Mouse (Mus musculus) testis, postnatal 10 days (tissue): ENCODE results near the gene Syt8.
"Not testable (repeated sequence)": the region's sequence is repeated elsewhere in the genome, so short reads cannot be mapped to it uniquely, and the experiment has no call there.

Source experiments
- DNase-seq: peaks from one replicate; pipeline ENCODE4 v3.0.0; 2021; ENCODE audit warnings: low spot score

Syt8 gene

DNA sequence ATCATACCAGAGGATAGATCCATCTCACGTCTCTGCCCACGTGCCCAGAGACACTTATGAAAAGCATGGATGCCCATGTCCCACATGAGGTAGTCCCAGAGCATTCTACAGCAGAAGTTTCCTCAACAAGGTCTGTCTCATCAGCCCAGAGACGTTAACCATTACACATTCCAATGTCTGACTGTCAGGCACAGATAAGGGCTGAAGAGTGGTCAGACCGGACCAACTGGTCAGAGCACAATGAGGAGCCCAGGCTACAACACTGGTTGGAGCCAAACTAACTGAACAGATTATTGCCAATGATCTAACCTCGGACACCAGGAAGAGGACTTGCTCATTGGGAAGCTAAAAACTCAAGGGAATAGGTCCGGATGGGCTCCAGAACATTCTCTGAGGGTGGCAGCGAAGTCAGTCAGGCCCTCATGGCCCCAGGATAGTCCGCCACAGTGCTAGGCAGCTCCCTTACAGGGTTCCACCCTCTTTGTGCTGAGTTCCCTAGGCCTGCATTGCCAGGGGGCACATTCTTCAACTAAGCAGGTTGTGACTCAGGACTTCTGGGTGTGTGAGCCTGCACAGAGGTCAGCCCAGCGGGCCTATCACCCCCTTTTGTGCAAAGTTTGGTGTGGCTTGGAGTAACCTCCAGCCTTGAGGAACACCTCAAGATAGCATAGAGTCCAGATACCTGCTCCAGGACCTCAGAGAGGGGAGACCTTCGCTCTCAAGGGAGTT is at the start of gene Syt8:
TSS of gene Syt8 (plus strand) at position 714 of the 729 bp plus-strand sequence.
- no peak for DNase-seq

DNA sequence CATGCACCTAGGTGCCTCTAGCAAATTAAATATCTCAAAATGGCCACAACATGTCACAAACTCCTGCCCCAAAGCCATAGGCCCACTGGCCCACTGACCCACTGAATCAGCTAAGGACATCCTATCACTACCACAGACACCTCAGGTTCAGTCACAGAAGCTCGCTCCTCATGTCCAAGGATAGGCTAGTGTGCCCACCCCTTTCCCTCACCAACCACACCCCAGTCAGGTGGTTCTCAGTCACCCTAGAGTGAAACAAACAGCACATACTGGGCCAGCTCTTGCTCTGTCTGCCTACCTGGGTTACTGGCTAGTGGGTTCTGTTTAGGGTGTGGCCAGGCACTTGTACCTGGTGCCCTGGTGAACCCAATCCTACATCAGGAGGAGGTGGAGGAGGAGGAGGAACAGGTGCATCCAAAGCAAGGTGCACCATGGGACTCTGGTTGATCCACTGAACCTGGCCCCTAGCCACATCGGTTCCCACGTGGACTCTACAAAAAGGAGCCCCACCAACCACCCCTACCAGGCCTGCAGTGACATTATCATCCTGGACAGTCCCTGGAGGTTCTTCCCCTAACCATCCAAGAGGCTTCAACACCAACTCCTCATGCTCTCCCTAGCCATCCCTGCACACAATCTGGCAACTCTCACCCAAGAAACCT is 48.8 kb upstream of the Syt8 start:
- DNase-seq, result no peak

DNA sequence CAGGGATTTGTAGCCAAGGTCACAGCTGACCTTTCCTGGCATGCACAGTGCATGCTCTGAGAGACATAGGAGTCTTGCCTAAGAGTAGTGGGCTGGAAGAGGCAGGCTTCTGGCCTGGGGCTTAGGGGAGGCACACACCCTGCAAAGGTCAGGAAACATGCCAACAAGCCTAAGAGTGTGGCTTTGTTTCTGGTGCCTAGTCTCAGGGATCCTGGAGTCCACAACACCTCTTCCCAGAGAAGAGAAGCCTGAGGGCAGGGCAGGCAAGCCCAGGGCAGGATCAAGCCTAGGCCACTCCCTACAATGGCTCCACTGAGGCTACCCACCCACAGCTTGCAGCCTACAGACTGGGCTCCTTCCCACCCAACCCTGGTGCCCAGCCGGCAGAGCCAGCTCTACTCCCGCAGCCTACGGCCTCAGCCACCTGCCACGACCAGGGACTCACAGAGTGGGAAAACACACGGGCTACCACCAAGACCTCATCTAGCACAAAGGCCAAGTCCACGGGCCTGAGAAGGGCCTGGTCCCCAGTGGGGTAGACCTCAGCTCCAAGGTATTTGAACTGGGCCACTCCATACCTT is 47.9 kb upstream of the Syt8 start:
- no peak for DNase-seq

DNA sequence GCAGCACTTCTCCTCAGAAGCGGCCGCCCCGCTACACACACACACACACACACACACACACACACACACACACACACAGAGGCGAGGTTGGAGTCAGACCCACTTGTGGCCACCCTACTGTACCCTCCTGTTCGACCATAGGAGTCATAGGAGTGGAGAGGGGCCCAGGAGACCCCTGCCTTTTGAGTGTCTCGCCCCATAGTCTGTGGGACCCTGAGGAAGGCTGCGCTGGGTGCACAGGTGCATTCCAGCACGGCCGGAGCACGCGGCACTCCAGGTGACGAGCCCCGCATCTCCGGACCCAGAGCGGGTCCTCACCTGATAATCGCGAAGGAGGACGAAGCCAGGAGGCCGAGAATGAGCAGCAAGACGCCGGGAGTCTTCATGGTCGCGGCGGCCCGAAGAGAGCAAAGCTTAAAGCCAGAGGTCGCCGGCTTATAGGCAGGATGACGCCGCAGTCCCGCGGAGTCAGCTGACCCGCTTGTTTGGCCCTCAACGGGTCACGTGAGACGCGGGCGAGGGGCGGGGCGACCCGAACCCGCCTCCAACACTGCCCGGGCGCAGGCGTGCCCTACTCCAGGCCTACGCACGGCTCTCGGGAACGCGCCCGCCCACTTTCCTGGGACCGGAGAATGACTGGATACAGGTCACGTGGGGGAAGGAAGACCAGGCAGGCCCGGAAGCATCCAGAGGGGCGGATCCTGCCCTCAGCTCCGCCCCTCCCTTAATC is 47.1 kb upstream of the Syt8 start, which contains the start of gene Ctsd:
TSS of gene Ctsd (minus strand) at position 620 of the 730 bp plus-strand sequence.
- DNase-seq, result peak; percentile 99

DNA sequence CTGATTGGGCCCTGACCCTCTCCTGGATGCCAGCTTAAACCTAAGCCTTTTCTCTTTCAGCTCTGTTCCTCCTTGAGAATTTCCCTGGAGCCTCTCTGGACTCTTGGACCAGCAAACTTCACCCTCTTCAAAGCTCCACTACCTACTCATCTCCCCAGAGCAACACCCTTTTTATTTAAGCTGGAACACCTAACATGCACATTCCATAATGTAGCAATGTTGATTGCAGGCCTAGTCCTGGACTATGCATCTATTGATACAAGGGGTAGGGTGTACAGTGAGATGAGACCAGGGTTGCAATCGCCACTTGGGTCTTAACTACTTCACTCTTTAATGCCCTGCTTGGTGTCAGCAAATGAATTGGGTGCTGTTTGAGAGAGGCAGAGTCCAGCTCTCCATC is 46.5 kb upstream of the Syt8 start:
- DNase-seq, result no peak

DNA sequence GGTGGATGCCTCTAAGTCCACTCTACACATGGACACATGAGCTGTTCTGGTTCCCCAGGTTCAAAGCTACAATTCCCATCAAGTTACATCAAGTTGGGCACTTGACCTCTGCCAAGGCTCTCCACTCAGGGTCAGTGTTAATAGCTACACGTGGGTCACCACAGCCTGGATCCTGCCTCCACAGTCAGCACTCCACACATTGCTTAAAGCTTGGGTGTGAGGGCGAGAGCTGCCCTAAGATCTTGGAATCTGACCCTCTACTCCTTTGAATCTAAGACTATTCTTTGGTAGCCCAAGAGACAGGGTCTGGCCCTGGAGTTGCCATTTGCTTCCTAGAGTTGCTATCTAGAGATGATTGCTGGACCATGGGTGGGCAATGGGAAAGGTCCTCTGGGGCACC is 45.9 kb upstream of the Syt8 start:
- DNase-seq, result no peak

DNA sequence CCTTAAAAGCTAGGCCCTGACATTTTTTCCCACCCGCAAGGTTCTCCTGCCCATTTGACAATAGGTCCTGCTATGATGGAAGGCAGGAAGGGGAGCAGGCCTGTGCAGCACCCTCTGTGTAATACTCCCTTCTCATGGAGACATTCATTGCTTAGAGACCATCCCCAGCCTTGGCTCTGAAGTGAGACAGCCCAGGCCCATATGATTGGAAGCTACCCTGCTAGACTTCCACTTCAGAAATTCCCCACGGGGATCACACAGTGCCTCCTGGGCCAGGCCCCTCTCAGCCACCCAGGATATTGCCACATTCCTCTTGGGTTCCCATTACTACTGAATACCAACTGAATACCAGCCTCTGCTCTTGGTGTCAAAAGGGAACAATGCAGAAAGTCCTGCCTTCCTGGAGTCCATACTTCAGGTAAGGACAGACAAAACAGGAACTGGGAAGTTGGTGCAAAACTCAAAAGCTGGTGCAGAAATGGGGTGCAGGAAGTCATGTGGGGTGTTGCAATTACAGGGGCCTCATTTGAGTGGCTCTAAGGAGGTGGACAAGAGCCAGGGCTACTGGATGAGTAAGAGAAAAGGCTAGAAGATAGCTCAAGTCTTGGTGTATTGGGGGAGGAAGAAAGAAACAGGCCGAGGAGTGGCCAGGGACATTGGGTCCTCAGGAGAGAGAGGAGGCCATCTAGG is 44.5 kb upstream of the Syt8 start:
- no peak for DNase-seq

DNA sequence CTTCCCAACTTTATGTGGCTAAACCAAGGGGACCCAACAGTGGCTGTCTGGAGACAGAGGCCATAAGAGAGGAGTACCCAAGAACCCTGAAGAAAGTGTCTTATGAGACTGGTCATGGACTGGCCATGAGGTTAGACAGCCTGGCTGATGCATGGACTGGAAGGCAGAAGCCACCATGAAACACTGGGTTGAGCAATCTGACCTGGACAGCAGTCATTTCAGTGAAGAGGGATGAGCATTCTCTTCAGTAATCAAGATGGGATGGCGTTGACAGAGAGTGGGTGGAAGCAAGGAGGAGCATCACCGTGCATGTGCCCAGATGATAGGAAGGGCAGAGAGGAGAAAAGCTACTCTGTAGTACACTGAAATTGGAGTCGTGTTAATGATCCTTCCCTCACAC is 43.5 kb upstream of the Syt8 start:
- DNase-seq, result no peak

DNA sequence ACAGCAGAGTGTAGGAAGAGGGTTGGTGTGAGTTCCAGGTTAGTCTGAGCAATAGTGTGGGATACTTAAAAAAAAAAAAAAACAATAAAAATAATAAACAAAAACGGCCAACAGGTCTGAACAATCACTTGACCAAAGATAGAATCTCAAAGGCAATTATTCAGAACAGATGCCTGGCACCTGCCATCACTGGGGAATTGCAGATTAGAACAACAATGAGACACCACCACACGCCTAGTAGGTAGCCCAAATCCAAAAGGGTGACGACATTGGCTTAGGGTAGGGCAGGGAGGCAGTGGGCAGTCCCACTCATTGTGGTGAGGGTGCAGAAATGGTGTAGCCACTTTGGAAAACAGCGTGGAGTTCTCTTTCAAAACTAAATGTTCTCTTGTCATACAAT is 43.0 kb upstream of the Syt8 start:
- no peak for DNase-seq

DNA sequence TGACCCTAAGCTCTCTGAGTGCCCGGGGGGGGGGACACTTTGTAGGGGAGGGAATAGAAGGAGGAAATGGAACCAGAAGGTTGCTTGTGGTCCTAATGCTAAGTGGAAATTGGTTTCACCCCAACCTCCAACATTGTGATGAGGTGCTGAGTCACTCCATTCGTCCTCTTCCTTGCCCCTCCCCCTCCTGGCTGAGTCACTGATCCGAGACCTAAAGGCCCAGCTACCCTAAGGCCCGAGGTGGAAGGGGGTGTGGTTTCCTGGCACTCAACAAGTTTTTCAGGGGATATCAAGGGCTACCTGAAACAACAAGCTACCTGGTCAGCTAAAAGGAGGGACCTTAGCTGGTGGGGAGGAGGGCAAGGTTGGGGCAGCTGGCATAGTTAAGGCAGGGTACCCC is 41.5 kb upstream of the Syt8 start:
- no peak for DNase-seq

DNA sequence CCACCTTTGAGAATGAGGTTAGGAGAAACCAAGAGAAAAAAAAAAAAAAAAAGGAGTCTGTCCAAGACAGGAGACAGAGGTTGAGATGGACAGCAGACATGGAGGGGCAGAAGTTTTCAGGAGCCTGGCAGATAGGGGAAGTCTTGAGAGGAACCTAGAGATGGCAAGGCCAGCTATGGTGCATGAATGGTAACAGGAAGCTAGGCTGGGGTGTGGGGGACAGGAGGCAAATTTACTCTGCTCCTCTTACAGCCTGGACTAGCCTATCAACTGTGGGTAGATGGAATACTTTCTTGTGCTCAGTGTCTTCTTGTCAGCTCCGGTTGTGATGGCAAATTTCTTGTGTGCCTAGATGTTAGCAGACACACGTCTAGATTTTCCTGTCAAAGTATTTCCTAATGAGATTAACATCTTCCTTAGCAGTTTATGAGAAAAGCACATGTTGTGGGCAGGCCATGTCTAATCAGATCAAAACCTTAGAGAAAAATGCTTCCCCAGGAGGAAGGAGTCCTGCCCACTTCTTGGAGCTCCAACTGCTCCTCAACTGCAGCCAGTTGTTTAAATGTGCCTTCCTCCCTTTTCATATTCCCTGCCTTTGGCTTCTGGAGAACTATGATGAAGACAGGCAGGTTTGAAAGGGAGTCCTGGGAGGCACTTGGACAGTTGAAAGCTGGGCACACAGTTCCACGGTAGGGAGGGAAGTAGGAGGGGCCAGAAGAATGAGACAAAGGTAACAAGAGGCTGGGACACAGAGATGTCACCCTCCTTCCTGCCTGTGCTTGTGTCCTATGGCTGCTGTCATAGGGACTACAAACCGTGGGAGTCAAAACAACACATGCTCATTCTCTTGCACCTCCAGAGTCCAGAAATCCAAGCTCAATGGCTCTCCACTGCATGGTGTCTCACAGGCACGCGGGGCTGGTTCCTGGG is 40.1 kb upstream of the Syt8 start:
- DNase-seq, result no peak

DNA sequence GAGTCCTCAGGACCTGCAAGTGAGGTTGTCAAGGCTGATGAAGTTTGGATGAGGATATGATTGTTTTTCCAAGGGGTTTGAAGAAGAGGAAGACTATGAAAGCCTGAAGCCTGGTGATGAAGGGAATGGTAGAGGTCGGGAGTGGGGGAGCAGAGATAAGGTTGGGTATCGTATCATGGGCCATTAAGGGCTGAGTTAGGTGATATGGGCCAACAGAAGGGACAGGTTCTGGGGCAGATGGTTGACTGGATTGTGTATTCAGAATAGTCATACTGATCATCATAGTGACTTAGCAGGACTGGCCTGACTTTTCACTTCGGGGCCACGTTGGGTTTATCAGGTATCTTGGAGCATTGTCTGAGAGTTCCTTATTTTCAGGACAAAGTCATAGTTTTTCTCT is 39.2 kb upstream of the Syt8 start:
- no peak for DNase-seq

DNA sequence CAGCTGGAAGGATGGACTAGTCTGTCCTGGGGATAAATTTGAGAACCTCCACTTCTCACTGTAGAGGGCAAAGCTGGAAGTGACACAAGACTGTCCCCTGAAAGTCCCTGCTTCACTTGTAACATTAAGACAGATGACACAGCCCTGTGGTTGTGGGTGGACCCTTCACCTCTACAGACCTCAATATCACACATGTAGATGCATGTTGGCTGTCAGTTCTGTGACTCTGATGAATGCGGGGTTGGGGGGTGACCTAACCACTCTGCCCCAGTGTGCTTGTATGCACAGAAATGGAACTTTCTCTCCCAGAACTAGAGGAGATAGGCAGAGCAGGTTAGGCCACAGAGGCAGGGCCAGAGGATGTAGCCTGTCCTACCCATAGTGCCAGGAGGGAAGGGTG is 38.0 kb upstream of the Syt8 start:
- DNase-seq, result no peak

DNA sequence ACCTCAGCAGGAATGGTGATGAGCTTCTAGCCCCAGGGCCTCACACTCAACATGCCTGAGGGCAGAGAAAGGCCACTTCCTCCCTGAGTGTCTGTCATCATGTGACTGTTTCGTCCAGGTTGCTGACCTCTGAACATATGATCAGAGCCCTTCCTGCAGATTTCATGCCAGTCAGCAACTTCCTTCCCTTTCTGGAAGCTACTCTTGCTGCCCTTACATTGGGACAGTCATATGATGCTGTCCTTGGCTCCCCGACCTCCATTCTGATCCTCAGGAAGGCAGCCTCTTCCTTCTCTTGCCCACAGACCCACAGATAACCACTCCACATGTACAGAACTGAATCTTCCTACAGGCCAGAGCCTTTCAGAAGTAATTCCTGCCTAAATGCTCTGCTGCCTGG is 36.6 kb upstream of the Syt8 start:
- no peak for DNase-seq

DNA sequence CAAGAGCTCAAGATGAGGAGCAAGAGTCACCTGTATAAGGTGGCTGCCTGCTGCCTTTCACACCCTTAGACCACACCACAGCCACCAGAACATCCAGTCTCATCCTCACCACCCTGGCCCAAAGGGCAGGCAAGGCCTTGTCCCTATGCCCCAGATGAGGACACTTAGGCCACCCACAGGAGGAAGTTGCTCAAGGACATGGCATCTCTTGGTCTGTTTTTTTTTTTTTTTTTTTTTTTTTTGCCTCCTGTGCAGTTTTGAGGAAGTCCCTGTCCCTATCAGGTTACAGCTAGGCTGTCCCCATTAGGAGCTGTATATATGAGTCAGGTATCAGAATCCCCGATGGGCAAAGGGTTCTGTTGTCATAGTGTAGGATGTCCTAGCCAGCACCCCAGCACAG is 35.4 kb upstream of the Syt8 start:
- no peak for DNase-seq

DNA sequence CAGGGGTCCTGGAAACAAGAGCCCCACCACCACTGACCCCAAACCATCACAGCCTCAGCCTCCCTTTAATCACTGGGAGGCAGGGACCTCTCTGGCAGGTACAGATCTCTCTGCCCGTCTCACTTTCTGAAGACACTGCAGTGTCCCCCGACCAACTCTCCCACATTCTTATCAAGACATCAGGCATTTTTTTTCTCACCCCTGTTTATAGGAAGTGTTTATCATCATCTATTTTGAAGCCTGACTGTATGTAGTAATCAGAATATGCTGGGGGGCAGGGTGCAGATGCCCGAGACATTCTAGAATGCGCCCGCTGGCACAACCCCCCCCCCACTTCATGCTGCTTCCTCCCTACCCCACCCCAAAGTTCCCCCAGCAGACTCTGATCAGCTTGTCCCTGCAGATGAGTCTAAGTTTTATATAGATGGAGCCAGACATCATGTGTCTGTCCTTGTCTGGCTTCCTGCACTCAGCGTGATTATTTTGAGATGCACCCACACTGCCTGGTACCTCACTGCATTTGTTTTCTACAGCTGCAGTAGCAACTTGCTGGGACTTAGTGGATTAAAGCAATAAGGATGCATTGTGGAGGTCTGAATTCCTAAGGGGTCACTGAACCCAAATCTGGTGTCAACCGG is 34.4 kb upstream of the Syt8 start:
- no peak for DNase-seq

DNA sequence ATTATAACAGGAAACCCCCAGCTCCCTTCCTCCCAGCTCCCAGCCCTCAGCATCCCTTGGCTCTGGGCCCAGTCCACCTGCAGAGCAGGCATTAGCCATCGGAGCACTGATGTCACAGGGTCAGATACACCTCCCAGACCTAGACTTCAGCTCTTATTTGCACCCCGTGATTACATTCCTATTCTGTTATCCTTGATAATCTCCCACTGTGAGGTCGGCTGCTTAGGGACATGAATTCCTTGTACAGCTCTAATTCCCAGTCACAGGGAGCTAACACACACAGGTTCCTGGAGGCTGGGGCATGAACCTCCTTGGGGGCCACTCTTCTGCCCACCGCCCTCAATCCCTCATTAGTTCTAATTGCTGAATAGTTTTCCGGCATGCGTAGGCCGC is 33.9 kb upstream of the Syt8 start:
- DNase-seq, result no peak

DNA sequence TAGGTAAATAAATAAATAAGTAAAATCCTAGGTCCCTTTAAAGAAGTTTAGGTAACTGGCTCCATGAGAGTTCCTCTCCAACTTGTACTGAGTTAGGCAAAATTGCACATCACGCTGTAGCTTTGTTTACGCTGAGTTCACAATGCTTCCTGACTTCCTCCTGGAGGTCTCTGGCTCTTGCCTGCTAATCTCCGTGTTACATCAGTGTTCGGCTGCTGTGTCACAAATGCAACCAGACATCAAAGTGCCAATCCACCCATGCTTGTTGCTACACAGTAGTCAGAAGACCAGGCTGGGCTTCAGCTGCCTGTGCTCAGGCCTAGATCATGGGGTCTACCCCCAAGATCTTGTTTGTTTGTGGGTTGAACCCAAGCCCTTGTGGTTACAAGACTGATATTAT is 31.1 kb upstream of the Syt8 start:
- no peak for DNase-seq

DNA sequence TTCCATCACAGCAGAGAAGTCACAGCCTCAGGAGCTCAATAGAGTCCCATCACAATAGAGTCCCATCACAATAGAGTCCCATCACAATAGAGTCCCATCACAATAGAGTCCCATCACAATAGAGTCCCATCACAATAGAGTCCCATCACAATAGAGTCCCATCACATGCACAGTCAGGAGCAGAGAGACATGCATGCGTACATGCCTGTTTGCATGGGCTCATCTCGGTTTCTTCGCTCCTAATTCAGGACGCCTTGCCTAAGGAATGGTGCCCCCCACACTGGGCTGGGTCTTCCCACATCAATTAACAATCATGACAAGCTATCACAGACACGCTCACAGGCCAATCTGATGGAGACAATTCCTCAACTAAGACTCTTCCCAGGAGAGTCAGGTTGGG is 29.5 kb upstream of the Syt8 start:
- not testable (repeated sequence) for DNase-seq

DNA sequence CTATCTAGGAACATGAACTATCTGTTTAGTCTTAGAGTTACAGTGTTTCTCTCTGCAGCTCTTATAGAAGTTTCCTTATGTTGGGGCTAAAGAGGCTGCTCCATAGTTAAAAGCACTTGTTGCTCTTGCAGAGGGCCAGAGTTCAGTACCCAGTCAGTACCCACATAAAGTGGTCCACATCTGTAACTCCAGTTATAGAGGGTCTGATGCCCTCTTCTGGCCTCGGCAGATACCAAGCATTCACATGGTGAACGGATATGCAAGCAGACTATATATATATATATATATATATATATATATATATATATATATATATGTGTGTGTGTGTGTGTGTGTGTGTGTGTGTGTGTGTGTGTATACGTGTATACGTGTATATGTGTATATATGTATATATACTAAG is 26.7 kb upstream of the Syt8 start:
- no peak for DNase-seq

DNA sequence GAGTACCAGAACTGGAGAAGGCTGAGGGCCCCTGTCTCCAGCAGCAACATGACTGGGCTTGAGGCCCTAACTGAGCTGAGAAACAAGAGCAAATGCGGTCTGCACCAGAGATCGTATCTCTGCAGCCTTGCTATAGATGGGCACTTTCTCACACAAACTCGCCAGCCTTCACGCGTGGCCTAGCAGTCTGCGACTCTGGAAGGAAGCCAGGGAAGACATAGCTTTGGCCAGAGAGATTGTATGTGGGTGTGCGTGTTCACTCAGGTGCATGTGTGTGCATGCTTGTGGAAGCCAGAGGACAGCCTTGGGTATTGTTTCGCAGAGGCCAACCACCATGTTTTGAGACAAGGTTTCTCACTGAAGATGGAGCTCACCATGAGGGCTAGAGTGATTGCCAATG is 26.0 kb upstream of the Syt8 start:
- DNase-seq, result no peak
